In genomic region chr4:127134687-127135086, GRCm38 (mm10) we compare ENCODE assay signal across 27 mouse cellular contexts. TPM values are rescaled to one million over a fixed set of nuclear protein-coding genes. Genes with fewer than 3 reads are reported as not detected.
DNase-seq lines count a peak whose midpoint lies in the region; ATAC-seq and TF ChIP-seq lines count a peak whose summit lies in the region.
"Had no signal": no experiment of that assay in that cellular context is flagged by ENCODE, and none has a peak within 500 bp of the region (broad histone marks: within the 10 kb centered on the region; RNA-seq: fewer than 3 reads in every experiment).

No protein-coding gene starts in this region.

- no peak overlapping the region for H3K27ac ChIP-seq in cerebellum, adult 2 months (ENCODE audit: insufficient read depth, low read length)
- H3K27ac ChIP-seq in heart, postnatal 0 days (ENCODE audit: low read depth) = no peak overlapping the region
- H3K27ac ChIP-seq in layer of hippocampus, adult 2 months = no peak overlapping the region
- H3K27ac ChIP-seq: embryonic facial prominence, embryonic 12.5 days; embryonic facial prominence, embryonic 15.5 days; forebrain, embryonic 12.5 days; forebrain, embryonic 15.5 days; heart, embryonic 15.5 days; hindbrain, embryonic 12.5 days had no signal

- H3K4me3 ChIP-seq in cerebellum, adult 2 months (replicated peaks; ENCODE audit: insufficient read depth, low read depth, low read length) = no peak overlapping the region
- no peak overlapping the region for H3K4me3 ChIP-seq in heart, postnatal 0 days (ENCODE audit: low read depth, low read length)
- no peak overlapping the region for H3K4me3 ChIP-seq in layer of hippocampus, adult 2 months
- H3K4me3 ChIP-seq: embryonic facial prominence, embryonic 12.5 days; embryonic facial prominence, embryonic 15.5 days; forebrain, embryonic 12.5 days; forebrain, embryonic 15.5 days; heart, embryonic 12.5 days; heart, embryonic 15.5 days; hindbrain, embryonic 12.5 days had no signal

- ATAC-seq in heart, postnatal 0 days (ENCODE audit: insufficient read depth, low read depth) = no peak
- ATAC-seq: activated CD4-positive, CD25-positive, alpha-beta regulatory T cell, adult 4 months; forebrain, embryonic 15.5 days; hindbrain, embryonic 16.5 days; inflammation-experienced regulatory T-cells, adult 6 months had no signal

- no peak for TF ChIP-seq EP300 in heart, postnatal 0 days (IDR thresholded peaks at IDR 0.05; ENCODE audit: low read depth)

- TF ChIP-seq CTCF in cerebellum, adult 2 months (IDR thresholded peaks at IDR 0.05; ENCODE audit: borderline replicate concordance, insufficient read depth, low read depth, low read length) = 0 out of 2 replicates have a peak, but pooled peaks have one; percentile 16
- TF ChIP-seq CTCF in heart, postnatal 0 days (IDR thresholded peaks at IDR 0.05; ENCODE audit: low read depth) = 0 out of 2 replicates have a peak, but pooled peaks have one; percentile 7
- peak; percentile 24; the same call in 1 of the 2 replicates for TF ChIP-seq CTCF in layer of hippocampus, adult 2 months (conservative IDR thresholded peaks at IDR 0.05)

- no peaks in the 10 kb centered on the region for H3K36me3 ChIP-seq in heart, postnatal 0 days (replicated peaks; ENCODE audit: control insufficient read depth, insufficient read depth, low read length)
- H3K36me3 ChIP-seq: embryonic facial prominence, embryonic 12.5 days; embryonic facial prominence, embryonic 15.5 days; forebrain, embryonic 12.5 days; forebrain, embryonic 15.5 days; heart, embryonic 12.5 days; heart, embryonic 15.5 days; hindbrain, embryonic 12.5 days had no signal

- H3K27me3 ChIP-seq in cerebellum, adult 2 months (ENCODE audit: control insufficient read depth, insufficient read depth, low read length) = no peaks in the 10 kb centered on the region; the same call in 1 of the 2 replicates
- no peaks in the 10 kb centered on the region for H3K27me3 ChIP-seq in heart, postnatal 0 days (ENCODE audit: control insufficient read depth, insufficient read depth, low read length)
- H3K27me3 ChIP-seq: embryonic facial prominence, embryonic 12.5 days; embryonic facial prominence, embryonic 15.5 days; forebrain, embryonic 12.5 days; forebrain, embryonic 15.5 days; heart, embryonic 15.5 days; hindbrain, embryonic 12.5 days had no signal

- 40% methylated on average over 1 of the region's 1 CpGs for WGBS in cerebellum, adult 2 months
- WGBS in heart, postnatal 0 days = 27% methylated on average over 1 of the region's 1 CpGs

- DNase-seq in cerebellum, adult 2 months = no peak
- no peak for DNase-seq in cerebellum, adult 9-11 months
- no peak for DNase-seq in heart, postnatal 0 days (ENCODE audit: low spot score)
- DNase-seq in heart, adult 9 months (ENCODE audit: low spot score in 2 of 2) = no peak
- no peak for DNase-seq in layer of hippocampus, adult 2 months (ENCODE audit: low spot score in 2 of 2)
- no peak for DNase-seq in layer of hippocampus, adult 9-11 months
- no peak for DNase-seq in left cerebral cortex, adult 11 months (ENCODE audit: low spot score)
- DNase-seq: adrenal gland, adult 8-10 months; adrenal gland, postnatal 25 days; cerebellum, adult 11-12 months; cerebellum, adult 9-10 months; cerebellum, postnatal 25 days; gastrocnemius, postnatal 10 days; gastrocnemius, postnatal 36 days had no signal

- no peaks in the 10 kb centered on the region for H3K4me1 ChIP-seq in cerebellum, adult 2 months (ENCODE audit: control insufficient read depth, insufficient read depth, low read length)
- H3K4me1 ChIP-seq in heart, postnatal 0 days (ENCODE audit: control insufficient read depth, insufficient read depth) = no peaks in the 10 kb centered on the region
- H3K4me1 ChIP-seq: embryonic facial prominence, embryonic 12.5 days; embryonic facial prominence, embryonic 15.5 days; forebrain, embryonic 15.5 days; heart, embryonic 12.5 days; heart, embryonic 15.5 days had no signal

- H3K9ac ChIP-seq in heart, postnatal 0 days (replicated peaks; ENCODE audit: low read depth, low read length) = no peak overlapping the region
- H3K9ac ChIP-seq: embryonic facial prominence, embryonic 12.5 days; embryonic facial prominence, embryonic 15.5 days; forebrain, embryonic 12.5 days; forebrain, embryonic 15.5 days; heart, embryonic 12.5 days; heart, embryonic 15.5 days; hindbrain, embryonic 12.5 days had no signal

- no peak for TF ChIP-seq POLR2A in cerebellum, adult 2 months (IDR thresholded peaks at IDR 0.05; ENCODE audit: borderline replicate concordance, insufficient read depth, low read length)

- no peaks in the 10 kb centered on the region for H3K9me3 ChIP-seq in heart, postnatal 0 days (replicated peaks; ENCODE audit: control insufficient read depth, low read length)
- H3K9me3 ChIP-seq: embryonic facial prominence, embryonic 12.5 days; embryonic facial prominence, embryonic 15.5 days; forebrain, embryonic 12.5 days; forebrain, embryonic 15.5 days; heart, embryonic 12.5 days; heart, embryonic 15.5 days; hindbrain, embryonic 12.5 days had no signal

- no peak overlapping the region for H3K4me2 ChIP-seq in heart, postnatal 0 days (ENCODE audit: low read depth, low read length)
- H3K4me2 ChIP-seq: embryonic facial prominence, embryonic 12.5 days; embryonic facial prominence, embryonic 15.5 days; forebrain, embryonic 12.5 days; forebrain, embryonic 15.5 days; heart, embryonic 12.5 days; heart, embryonic 15.5 days; hindbrain, embryonic 12.5 days had no signal

RNA-seq across cellular contexts. Expression of gene Tmem35b, which starts 11.2 kb away (rescaled TPM):
- polyA plus RNA-seq in cerebellum, adult 2 months (2012; rRNA removed) = 11.4 and 14.0 TPM in 2 replicates
- total RNA-seq in heart, postnatal 0 days (2014; rRNA removed; ENCODE audit: low replicate concordance) = 1.8 and 8.2 TPM in 2 replicates
- 9.1 and 10.2 TPM in 2 replicates for polyA plus RNA-seq in heart, postnatal 0 days (2015; fragmentation: Nextera tagmentation; extraction: Ambion mirVana)
- 1 to 10 TPM; 5.5 to 5.8 TPM for total RNA-seq in layer of hippocampus, adult 2 months (2021)

RNA-seq across cellular contexts. Expression of gene Dlgap3, which starts 34.3 kb away (rescaled TPM):
- polyA plus RNA-seq in cerebellum, adult 2 months (2012; rRNA removed) = 56.1 and 59.8 TPM in 2 replicates
- total RNA-seq in heart, postnatal 0 days (2014; rRNA removed; ENCODE audit: low replicate concordance) = 0.15 and 0.57 TPM in 2 replicates
- polyA plus RNA-seq in heart, postnatal 0 days (2015; fragmentation: Nextera tagmentation; extraction: Ambion mirVana) = 0.12 and 0.15 TPM in 2 replicates
- total RNA-seq in layer of hippocampus, adult 2 months (2021) = 100 to 1,000 TPM; 283 to 292 TPM
- total RNA-seq: common myeloid progenitor, adult 5-6 weeks; granulocyte monocyte progenitor cell, adult 5-6 weeks; hematopoietic stem cell, adult 5-6 weeks had no signal
- polyA plus RNA-seq: activated CD4-positive, CD25-positive, alpha-beta regulatory T cell, adult 4 months; inflammation-experienced regulatory T-cells, adult 6 months had no signal

RNA-seq across cellular contexts. Expression of gene Zmym6, which starts 57.5 kb away (rescaled TPM):
- polyA plus RNA-seq in cerebellum, adult 2 months (2012; rRNA removed) = 35.3 and 37.0 TPM in 2 replicates
- 9.1 and 9.9 TPM in 2 replicates for total RNA-seq in heart, postnatal 0 days (2014; rRNA removed; ENCODE audit: low replicate concordance)
- 7.0 and 7.8 TPM in 2 replicates for polyA plus RNA-seq in heart, postnatal 0 days (2015; fragmentation: Nextera tagmentation; extraction: Ambion mirVana)
- 10 to 100 TPM; 34.9 to 41.7 TPM for total RNA-seq in layer of hippocampus, adult 2 months (2021)

Comparison
In these comparisons a context has a peak if more than half of its experiments do, and no peak if none do; other contexts are left out.
1. RNA of gene Dlgap3, which starts 34.3 kb away (total RNA-seq): 283 to 292 TPM in layer of hippocampus, adult 2 months; 0.15 to 0.57 TPM in heart, postnatal 0 days; every median in the first group is over 100 times any median in the second.
2. Peak in every context shown above with its lines, with median percentiles within 50 percentile points of each other: CTCF ChIP-seq.